Mouse (Mus musculus) limb, embryonic 10.5 days (tissue): ENCODE data around the gene Dnajc25. TPM values are rescaled to one million over a fixed set of nuclear protein-coding genes. Genes with fewer than 3 reads are reported as not detected.

Experiments used
- DNase-seq: peaks from one replicate; pipeline ENCODE4 v3.0.0-alpha.2; 2017; ENCODE audit warnings: low spot score
- H3K27ac ChIP-seq: fragments of 300-500 bp; sonication (generic); 2 replicates; pipeline ENCODE4 v1.5.1; 2016; ENCODE audit warnings: mild to moderate bottlenecking
- H3K27me3 ChIP-seq: fragments of 300-500 bp; sonication (generic); 2 replicates; pipeline ENCODE4 v1.6.1; 2016; ENCODE audit warnings: low read depth, mild to moderate bottlenecking; ENCODE audit not compliant: poor library complexity, severe bottlenecking
- H3K36me3 ChIP-seq: fragments of 300-500 bp; sonication (generic); 2 replicates; pipeline ENCODE4 v1.6.1; 2016; ENCODE audit warnings: mild to moderate bottlenecking, moderate library complexity
- H3K4me1 ChIP-seq: fragments of 300-500 bp; sonication (generic); 2 replicates; pipeline ENCODE4 v1.6.1; 2016
- H3K4me3 ChIP-seq: fragments of 300-500 bp; sonication (generic); 2 replicates; pipeline ENCODE4 v1.5.1; 2016; ENCODE audit warnings: mild to moderate bottlenecking, moderate library complexity
- H3K9me3 ChIP-seq: fragments of 300-500 bp; sonication (generic); replicated peaks from 2 replicates; pipeline ENCODE4 v1.6.1; 2016; ENCODE audit warnings: mild to moderate bottlenecking
- WGBS: fragments of 180-500 bp; shearing (Covaris S2); methylation state at CpG from one replicate; pipeline ENCODE4 v1.1.7; 2016; 5-methylcytosine and 5-hydroxymethylcytosine counted together
- polyA plus RNA-seq: library from polyadenylated mRNA; unstranded; fragments of >200 nt; fragmentation: Nextera tagmentation; extraction: Ambion mirVana; gene quantifications from 2 replicates; pipeline ENCODE4 v1.2.1, GENCODE M21; 2016

The Dnajc25 gene
- polyA plus RNA-seq, 1 experiment from 2014 or later, result 8.3 TPM

DNA sequence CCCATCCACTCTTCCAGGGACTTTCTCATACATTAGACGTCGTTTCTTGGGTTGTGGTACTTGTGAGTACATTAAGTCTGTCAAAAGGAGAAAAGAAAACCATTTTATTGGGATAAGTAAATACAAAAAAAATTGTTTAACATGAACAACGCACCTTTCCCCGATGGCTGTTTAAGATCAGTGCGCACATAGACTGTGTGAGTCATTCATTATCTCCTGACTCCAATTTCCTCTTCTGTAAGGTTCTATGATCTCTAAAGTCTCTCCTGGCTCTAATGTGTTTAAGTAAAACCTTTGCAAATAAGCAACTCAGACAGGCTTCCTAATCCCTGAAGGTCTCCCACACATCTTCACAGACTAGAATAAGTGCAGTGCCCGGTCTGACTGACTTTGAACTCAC is 49.0 kb downstream of the Dnajc25 start:
- DNase-seq, result no peak
- peaks cover 26% of the 10 kb centered on the region for H3K36me3 ChIP-seq
- H3K4me3 ChIP-seq, result no peak overlapping the region
- WGBS, result 91% methylated on average over 6 of the region's 6 CpGs
- H3K4me1 ChIP-seq, result 0 out of 2 replicates have a peak, but pooled peaks cover 3% of the 10 kb centered on the region
- no peak overlapping the region for H3K27ac ChIP-seq
- H3K27me3 ChIP-seq, result no peaks in the 10 kb centered on the region
- no peaks in the 10 kb centered on the region for H3K9me3 ChIP-seq

- H3K27me3 ChIP-seq, result no peaks in the 10 kb centered on the region
- H3K9me3 ChIP-seq, result no peaks in the 10 kb centered on the region
- DNase-seq, result no peak
These were observed 52.4 kb downstream of the Dnajc25 start for GRCm38 (mm10) chr4:59047222-59047621.

DNA sequence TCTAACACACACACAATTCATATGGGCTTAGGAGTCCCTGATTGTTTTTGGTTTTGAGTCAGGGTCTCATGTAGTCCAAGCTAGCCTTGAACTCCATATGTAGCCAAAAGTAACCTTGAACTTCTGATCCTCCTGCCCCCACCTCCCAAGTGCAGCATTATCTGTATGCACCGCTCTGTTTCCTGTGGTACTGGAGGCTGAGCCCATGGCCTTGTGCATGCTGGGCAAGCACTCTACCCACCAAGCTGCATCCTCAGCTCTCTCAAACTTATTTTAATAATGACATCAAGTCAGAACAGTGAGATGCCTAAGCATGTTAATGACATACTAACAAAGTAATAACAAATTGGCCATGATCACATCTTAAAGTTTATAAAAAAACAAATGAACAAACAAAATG is 56.2 kb downstream of the Dnajc25 start:
- Histone ChIP-seq H3K27me3 (no peaks in the 10 kb centered on the region), H3K4me1 (0 out of 2 replicates have a peak, but pooled peaks cover 3% of the 10 kb centered on the region), H3K9me3 (no peaks in the 10 kb centered on the region), H3K36me3 (no peaks in the 10 kb centered on the region), H3K27ac (no peak overlapping the region), H3K4me3 (no peak overlapping the region)
- DNase-seq, result no peak
- 90% methylated on average over 1 of the region's 1 CpGs for WGBS

More at GRCm38 (mm10) chr4:59047222-59047621, 52.4 kb downstream of the Dnajc25 start:
- Histone ChIP-seq H3K4me1 (0 out of 2 replicates have a peak, but pooled peaks cover 3% of the 10 kb centered on the region), H3K27ac (no peak overlapping the region), H3K36me3 (peaks cover 5% of the 10 kb centered on the region; the same call in 1 of the 2 replicates), H3K4me3 (no peak overlapping the region)
- WGBS, result 39% methylated on average over 3 of the region's 3 CpGs

DNA sequence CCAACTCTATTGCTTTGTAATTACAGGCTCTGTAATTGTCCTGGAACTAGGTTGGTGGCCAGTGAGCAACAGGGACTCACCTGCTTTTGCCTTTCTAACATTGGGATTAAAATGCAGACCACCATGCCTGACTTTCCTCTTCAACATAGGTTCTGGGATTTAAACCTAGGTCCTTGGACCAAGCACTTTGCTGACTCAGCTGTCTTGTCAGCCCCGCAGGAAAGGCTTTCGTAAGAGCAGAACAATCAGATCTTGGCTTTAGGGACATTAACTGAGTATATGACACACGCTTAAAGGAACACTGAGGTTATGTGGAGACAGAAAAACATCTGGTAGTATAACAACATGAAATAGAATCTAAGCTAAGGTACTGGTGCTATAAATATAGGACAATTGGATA is 63.1 kb downstream of the Dnajc25 start:
- Histone ChIP-seq H3K4me3 (no peak overlapping the region), H3K27me3 (no peaks in the 10 kb centered on the region), H3K9me3 (no peaks in the 10 kb centered on the region), H3K36me3 (no peaks in the 10 kb centered on the region), H3K27ac (no peak overlapping the region), H3K4me1 (no peaks in the 10 kb centered on the region)
- DNase-seq, result no peak
- WGBS, result 96% methylated on average over 3 of the region's 3 CpGs

DNA sequence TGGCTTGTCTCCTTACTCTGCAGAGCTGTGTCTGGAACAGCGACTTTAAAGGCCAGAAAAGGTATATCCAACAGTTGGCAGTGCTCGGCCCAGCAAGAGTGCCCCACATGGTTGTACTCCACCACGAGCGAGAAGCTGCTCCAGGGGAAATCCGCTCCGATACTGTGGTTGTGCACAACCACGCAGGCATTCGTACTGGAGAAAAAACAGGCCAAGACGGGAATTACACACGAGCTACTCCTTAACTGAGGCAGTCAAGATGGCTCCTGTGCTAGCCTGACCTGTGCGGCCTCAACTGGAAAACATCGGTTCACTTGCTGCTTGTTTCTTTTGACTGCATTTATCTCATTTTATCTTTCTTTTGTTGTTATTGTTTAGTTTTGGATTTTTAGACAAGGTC is 67.7 kb downstream of the Dnajc25 start:
- Histone ChIP-seq H3K27me3 (no peaks in the 10 kb centered on the region), H3K4me3 (no peak overlapping the region), H3K4me1 (no peaks in the 10 kb centered on the region), H3K36me3 (no peaks in the 10 kb centered on the region), H3K9me3 (no peaks in the 10 kb centered on the region), H3K27ac (no peak overlapping the region)
- DNase-seq, result no peak
- WGBS, result 77% methylated on average over 12 of the region's 12 CpGs

DNA sequence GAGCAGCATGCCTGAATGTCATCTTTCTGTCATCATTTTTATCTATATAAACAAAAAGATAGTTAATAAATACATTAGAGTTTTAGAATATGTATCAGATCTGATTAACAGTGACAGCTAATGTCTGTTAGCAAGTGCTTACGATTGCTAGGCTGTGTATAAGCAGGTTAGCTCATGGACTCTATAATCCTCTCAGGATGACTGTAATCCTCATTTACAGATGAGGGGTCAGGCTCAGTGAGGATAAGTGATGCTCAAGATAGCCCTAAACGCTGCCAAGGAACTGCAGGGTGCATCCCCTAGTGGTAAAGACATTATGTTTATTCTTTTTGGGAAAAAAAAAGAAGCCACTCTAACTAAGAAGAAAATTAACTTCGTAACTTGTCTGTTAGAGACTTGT is 74.4 kb downstream of the Dnajc25 start:
- H3K9me3 ChIP-seq, result no peaks in the 10 kb centered on the region
- H3K4me3 ChIP-seq, result no peak overlapping the region
- no peak overlapping the region for H3K27ac ChIP-seq
- H3K4me1 ChIP-seq, result no peaks in the 10 kb centered on the region
- no peaks in the 10 kb centered on the region for H3K27me3 ChIP-seq
- WGBS, result 61% methylated on average over 3 of the region's 3 CpGs
- H3K36me3 ChIP-seq, result no peaks in the 10 kb centered on the region
- no peak for DNase-seq

Other genes starting within 250 kb of the Dnajc25 start
- not detected in 2 replicates for gene Olfr267, start 207.3 kb upstream of the Dnajc25 start, polyA plus RNA-seq
- gene Ecpas, start 82.3 kb upstream of the Dnajc25 start, polyA plus RNA-seq, result 36.6 and 38.8 TPM in 2 replicates
- 1.0 and 1.1 TPM in 2 replicates for gene Zkscan16, start 51.4 kb upstream of the Dnajc25 start, polyA plus RNA-seq
- 12.0 and 15.7 TPM in 2 replicates for gene Ptgr1, start 7.9 kb upstream of the Dnajc25 start, polyA plus RNA-seq
- 9.3 and 9.8 TPM in 2 replicates for gene Gm20503, start 8.1 kb downstream of the Dnajc25 start, polyA plus RNA-seq
- gene Gng10, start 40.0 kb downstream of the Dnajc25 start, polyA plus RNA-seq, result 81.1 and 96.4 TPM in 2 replicates
- gene AI481877, start 143.9 kb downstream of the Dnajc25 start, polyA plus RNA-seq, result not detected in 2 replicates
- 8.7 and 9.2 TPM in 2 replicates for gene Ugcg, start 194.2 kb downstream of the Dnajc25 start, polyA plus RNA-seq